Mouse (Mus musculus) frontal cortex, postnatal 14 days (tissue): ENCODE measurements around the gene Sos2.
A peak's percentile ranks its signal among the peaks of the same experiment; 100 is the strongest.
"Not testable (repeated sequence)": the region's sequence is repeated elsewhere in the genome, so short reads cannot be mapped to it uniquely, and the experiment has no call there.

Source experiments
- DNase-seq, 2 experiments: peaks; one replicate each; pipeline ENCODE4 v3.0.0; 2022; ENCODE audit warnings: low spot score in 2 of 2

Sos2 gene

GRCm38 (mm10) chr12:69569926-69570325 is 111.7 kb downstream of the Sos2 start:
- no peak for DNase-seq

- no peak for DNase-seq
These were observed 113.4 kb downstream of the Sos2 start for GRCm38 (mm10) chr12:69568266-69568665.

- not testable (repeated sequence) for DNase-seq
These were observed 120.6 kb downstream of the Sos2 start for GRCm38 (mm10) chr12:69561006-69561405.

- DNase-seq: no peak
These were observed 125.3 kb downstream of the Sos2 start for GRCm38 (mm10) chr12:69556221-69556861.

GRCm38 (mm10) chr12:69545456-69546178 is 136.0 kb downstream of the Sos2 start:
- DNase-seq: no peak

- DNase-seq: no peak
These were observed 136.7 kb downstream of the Sos2 start for GRCm38 (mm10) chr12:69544994-69545393.

- no peak for DNase-seq
These were observed 137.1 kb downstream of the Sos2 start for GRCm38 (mm10) chr12:69544562-69544961.

- DNase-seq: no peak
These were observed 139.3 kb downstream of the Sos2 start for GRCm38 (mm10) chr12:69542376-69542775.

- DNase-seq: no peak
These were observed 140.0 kb downstream of the Sos2 start for GRCm38 (mm10) chr12:69541663-69542062.

GRCm38 (mm10) chr12:69539353-69539752 is 142.3 kb downstream of the Sos2 start:
- DNase-seq: no peak

- no peak for DNase-seq
These were observed 143.2 kb downstream of the Sos2 start for GRCm38 (mm10) chr12:69538362-69538950.

- DNase-seq: peak in 1 of 2 experiments; percentile 25
These were observed 143.8 kb downstream of the Sos2 start for GRCm38 (mm10) chr12:69537675-69538361.

GRCm38 (mm10) chr12:69537243-69537674 is 144.4 kb downstream of the Sos2 start:
- DNase-seq: no peak

- no peak for DNase-seq
These were observed 144.9 kb downstream of the Sos2 start for GRCm38 (mm10) chr12:69536616-69537242.
